Mouse (Mus musculus): ENCODE measurements around the gene Gdap2.

Gdap2 gene

DNA sequence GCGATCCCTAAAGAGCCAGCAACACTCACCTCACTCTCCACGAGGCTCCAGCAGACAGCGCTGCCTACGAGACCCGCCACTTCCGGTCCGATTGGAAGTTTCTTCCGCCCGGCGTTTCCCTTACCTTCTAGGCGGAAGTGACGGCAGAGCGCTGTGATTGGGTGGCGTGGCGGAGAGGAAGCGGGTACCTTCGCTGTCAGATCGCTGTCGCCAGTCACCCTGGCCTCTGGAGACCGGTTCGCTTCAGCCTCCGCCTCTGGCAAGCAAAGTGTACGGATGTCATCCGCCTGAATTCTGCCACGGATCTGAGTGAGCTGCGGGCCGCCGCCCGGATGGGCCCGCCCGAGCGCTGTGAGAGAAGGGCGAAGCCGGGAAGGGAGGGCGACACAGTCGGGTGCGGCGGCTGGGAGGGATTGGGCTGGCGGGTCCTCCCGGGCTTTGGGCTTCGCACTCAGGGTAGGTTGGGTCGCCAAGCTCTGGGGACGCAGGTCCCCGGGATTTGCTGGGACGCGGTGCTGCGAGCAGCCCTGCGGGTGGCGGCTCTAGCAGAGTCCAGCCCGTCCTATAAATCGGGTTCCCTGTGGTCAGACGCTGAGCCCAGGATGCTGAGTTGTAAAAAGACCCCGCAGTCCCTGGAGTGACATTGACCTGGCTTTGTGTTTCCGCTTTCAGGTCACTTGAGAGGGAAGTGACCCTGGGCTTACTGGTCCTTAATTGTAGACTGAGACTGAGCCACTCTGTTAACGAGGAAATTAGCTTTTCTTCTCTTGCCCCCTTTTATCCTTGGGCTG is at the start of gene Gdap2, which contains the start of gene Wdr3:
Gene Gdap2, plus strand, starts transcription at position 67 of the 791 bp plus-strand sequence.
Gene Wdr3, minus strand, starts transcription at position 93 of the 791 bp plus-strand sequence.
- peak; percentile 96 for DNase-seq (ENCODE audit: low read depth, low spot score)
- H3K27me3 ChIP-seq (ENCODE audit: control insufficient read depth, insufficient read depth, low read length, poor library complexity, severe bottlenecking) = no peaks in the 10 kb centered on the region
- peaks cover 3% of the 10 kb centered on the region for H3K36me3 ChIP-seq (ENCODE audit: control insufficient read depth, insufficient read depth, low read length, poor library complexity, severe bottlenecking)

DNA sequence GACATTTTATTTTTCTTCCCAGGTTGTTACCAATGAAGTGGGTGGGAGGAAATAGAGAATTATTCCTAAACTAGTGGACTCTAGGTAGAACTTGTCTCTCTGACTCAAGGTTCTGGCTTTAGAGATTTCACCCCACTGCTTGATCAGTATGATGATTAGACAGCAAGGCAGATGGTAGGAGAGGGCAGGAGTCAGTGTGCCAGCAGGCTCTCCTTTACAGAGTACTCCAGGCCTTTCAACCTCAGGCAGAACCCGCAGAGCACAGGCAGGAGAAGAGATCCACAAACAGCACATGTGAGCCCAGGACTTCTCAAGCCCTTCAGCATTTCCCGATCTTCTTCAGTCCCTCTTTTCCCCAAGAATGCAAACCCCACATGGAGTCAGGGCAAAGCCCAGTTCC is 43.5 kb upstream of the Gdap2 start:
- DNase-seq (ENCODE audit: low read depth, low spot score) = no peak
- H3K27me3 ChIP-seq (ENCODE audit: control insufficient read depth, insufficient read depth, low read length, poor library complexity, severe bottlenecking) = no peaks in the 10 kb centered on the region
- no peaks in the 10 kb centered on the region for H3K36me3 ChIP-seq (ENCODE audit: control insufficient read depth, insufficient read depth, low read length, poor library complexity, severe bottlenecking)

DNA sequence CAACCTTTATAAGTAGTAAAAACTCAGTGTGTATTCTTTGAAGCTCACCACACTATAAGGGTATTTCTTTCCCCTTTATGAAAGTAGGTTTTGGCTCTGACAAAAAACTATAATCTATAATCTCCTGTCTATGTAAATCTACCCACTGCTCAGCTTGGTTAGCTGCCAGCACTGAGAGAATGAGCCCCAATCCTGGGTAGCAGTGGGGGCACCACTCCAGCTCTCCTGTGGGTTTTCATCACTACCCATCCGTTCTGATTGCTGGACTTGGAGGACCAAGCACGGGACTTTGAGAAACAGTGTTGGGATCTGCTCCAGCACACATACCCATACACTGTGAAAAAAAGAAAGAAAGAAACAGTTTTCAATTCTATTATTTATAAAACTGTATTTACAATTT is 40.2 kb upstream of the Gdap2 start:
- no peak for DNase-seq (ENCODE audit: low read depth, low spot score)
- H3K36me3 ChIP-seq (ENCODE audit: control insufficient read depth, insufficient read depth, low read length, poor library complexity, severe bottlenecking) = no peaks in the 10 kb centered on the region
- H3K27me3 ChIP-seq (ENCODE audit: control insufficient read depth, insufficient read depth, low read length, poor library complexity, severe bottlenecking) = no peaks in the 10 kb centered on the region

DNA sequence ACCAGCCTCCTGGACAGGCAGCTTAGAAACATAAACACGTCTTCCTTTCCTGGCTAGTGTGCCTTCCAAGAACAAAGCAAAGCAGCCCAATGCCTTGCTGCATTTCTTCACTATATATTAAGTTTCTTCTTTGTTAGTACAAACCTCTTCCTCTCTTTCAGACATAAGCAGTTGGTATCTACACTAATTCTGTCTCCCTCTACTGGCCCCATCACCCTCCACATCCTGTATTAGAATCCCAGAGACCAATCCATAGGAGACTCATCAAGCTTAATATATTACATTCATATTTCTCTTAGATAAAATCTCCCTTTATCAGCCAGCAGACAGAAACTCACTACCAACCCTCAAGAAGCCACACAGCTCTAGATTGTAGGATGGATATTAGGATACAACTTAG is 39.7 kb upstream of the Gdap2 start:
- DNase-seq (ENCODE audit: low read depth, low spot score) = no peak
- Histone ChIP-seq H3K36me3 (ENCODE audit: control insufficient read depth, insufficient read depth, low read length, poor library complexity, severe bottlenecking) (no peaks in the 10 kb centered on the region), H3K27me3 (ENCODE audit: control insufficient read depth, insufficient read depth, low read length, poor library complexity, severe bottlenecking) (no peaks in the 10 kb centered on the region)

DNA sequence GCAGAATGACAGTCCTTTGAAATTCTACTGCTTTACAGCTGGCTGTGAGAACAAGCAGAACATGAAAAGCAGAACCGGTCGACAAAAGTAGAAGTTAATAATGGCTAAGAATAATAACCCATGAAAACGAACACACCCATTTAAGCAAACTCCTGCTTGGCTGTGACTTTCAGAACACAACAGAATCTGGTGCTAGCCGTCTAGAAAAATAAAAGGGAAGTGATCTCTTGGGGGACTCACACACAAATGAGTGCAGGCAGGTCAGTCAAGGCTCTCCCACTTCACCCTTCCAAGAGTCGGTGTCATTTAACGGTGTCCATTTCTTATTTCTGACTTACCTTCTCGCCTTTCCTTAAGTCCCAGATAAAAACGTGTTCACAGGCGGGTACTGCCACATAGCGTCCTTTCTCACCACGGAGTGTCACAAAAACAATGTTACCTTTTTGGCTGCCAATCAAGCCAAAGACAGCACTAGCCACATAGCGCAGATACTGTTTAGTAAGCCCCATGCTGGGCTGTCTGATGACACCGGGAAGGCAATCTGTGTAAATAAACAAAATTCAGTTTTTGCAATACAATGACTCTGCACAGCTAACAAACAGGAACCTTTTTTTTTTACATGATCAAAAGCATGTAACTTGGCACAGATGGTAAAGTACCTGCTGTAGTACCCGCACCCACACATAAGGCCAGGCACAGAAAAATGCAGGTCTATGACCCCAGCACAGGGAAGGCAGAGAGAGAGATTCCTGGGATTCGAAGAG is 1.3 kb upstream of the Gdap2 start:
- H3K36me3 ChIP-seq (ENCODE audit: control insufficient read depth, insufficient read depth, low read length, poor library complexity, severe bottlenecking) = peaks cover 8% of the 10 kb centered on the region
- DNase-seq (ENCODE audit: low read depth, low spot score) = peak; percentile 34
- no peaks in the 10 kb centered on the region for H3K27me3 ChIP-seq (ENCODE audit: control insufficient read depth, insufficient read depth, low read length, poor library complexity, severe bottlenecking)

DNA sequence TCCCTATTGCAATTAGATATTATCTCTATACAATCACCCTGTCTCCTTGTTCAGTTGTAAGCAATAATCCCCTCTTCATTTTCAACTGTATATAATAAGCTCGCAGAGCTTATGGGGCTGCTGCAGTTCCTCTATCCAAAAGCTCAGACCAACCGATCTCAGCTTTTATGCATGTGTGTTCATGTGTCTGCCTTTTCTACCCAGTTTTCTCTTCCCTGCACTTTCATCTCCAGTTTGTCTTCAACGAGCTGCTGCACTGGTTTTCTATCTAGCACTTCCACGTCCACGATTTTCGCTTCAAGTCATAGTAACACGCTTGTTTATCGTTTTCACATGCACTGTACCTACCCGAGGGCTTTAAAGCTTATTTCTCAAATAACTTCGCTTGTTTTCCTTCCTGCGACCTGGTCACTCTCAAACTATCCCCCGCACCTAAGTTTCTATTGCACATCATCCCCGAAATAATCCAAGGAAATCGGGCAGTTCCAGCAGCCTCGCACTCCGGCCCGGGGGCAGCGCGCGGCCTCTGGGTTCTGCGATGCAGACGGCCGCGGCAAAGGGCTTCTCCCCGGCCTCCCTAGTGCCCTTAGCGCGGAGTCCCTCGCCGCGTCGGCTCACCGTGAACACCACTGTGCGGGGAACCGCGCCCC is 391 bp upstream of the Gdap2 start:
- peak; percentile 9 for DNase-seq (ENCODE audit: low read depth, low spot score)
- Histone ChIP-seq H3K36me3 (ENCODE audit: control insufficient read depth, insufficient read depth, low read length, poor library complexity, severe bottlenecking) (peaks cover 2% of the 10 kb centered on the region), H3K27me3 (ENCODE audit: control insufficient read depth, insufficient read depth, low read length, poor library complexity, severe bottlenecking) (no peaks in the 10 kb centered on the region)

DNA sequence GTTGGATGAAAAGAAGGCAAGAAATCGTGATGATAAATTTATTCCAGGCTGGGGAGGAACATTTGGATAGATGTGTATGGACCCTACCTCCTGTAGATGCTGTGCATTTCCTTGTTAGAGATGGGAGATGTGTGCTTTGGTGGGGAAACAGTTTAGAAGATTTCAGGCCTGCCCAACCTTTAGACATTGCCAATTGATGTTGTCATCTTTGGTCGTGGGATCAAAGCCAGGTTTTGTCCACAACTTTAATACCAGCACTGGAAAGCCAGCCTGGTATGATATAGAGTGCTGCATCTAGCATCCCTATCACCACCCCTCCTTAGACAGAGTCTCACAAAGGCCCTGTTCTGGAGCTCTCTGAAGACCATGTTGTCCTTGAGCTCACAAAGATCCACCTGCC is 1.4 kb downstream of the Gdap2 start:
- DNase-seq (ENCODE audit: low read depth, low spot score) = no peak
- peaks cover 2% of the 10 kb centered on the region; the same call in 1 of the 2 replicates for H3K36me3 ChIP-seq (ENCODE audit: control insufficient read depth, insufficient read depth, low read length, poor library complexity, severe bottlenecking)
- no peaks in the 10 kb centered on the region for H3K27me3 ChIP-seq (ENCODE audit: control insufficient read depth, insufficient read depth, low read length, poor library complexity, severe bottlenecking)

DNA sequence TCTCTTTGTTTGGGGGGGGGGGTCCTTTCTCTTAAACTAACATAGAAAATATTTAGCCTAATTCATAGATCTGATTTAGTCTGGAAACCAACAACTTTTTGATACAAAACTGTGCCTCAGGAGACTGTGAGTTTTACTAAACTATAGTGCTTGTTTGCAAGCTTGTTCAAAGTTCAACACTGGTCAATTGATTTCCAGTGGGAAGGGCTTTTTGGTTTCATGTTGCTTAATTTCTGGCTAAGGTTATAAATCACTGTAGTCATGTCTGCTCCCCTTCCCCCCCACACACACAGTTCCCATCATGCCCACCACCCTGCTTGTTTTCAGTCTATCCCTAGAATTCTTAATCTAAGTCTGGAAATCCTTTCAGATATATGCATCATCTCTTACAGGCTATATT is 2.8 kb downstream of the Gdap2 start:
- 0 out of 2 replicates have a peak, but pooled peaks cover 3% of the 10 kb centered on the region for H3K36me3 ChIP-seq (ENCODE audit: control insufficient read depth, insufficient read depth, low read length, poor library complexity, severe bottlenecking)
- no peaks in the 10 kb centered on the region for H3K27me3 ChIP-seq (ENCODE audit: control insufficient read depth, insufficient read depth, low read length, poor library complexity, severe bottlenecking)
- DNase-seq (ENCODE audit: low read depth, low spot score) = no peak

DNA sequence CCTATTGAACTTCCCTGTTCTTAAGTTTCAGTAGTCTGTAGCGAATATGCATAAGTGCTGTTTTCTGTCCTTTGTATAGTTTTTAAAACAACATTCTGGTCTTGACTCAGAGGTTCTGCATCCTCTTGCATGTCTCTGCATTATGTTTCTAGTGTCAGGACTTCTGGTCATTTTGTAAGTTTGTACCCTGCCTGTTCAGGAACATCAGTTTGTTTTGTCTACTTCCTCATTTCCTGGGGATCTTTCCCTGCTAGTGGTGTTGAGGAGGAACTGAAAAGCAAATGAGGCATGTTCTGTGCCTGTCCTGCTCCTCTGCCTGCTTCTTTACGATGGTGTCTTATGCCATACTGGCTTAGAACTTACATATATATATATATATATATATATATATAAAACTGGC is 13.8 kb downstream of the Gdap2 start:
- DNase-seq (ENCODE audit: low read depth, low spot score) = peak; percentile 40
- Histone ChIP-seq H3K36me3 (ENCODE audit: control insufficient read depth, insufficient read depth, low read length, poor library complexity, severe bottlenecking) (peaks cover 24% of the 10 kb centered on the region), H3K27me3 (ENCODE audit: control insufficient read depth, insufficient read depth, low read length, poor library complexity, severe bottlenecking) (no peaks in the 10 kb centered on the region)

DNA sequence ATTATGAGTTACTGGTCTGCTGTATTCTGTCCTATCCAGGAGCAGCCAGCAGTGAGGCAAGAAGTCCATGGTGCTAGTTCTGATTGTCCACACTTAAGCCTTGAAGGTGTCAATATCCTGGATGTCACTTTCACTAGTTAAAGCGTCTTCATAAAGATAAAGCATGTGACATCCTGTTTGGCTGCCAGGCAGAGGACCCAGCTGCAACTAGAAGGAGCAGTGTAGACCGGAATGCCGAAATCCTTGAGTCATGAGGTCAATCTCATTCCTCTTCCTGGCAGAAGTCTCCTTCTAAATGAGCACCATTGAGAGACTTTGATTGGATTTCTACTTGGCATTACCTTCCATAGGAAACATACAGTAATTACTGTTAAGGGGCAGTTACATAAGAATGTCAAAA is 18.3 kb downstream of the Gdap2 start:
- Histone ChIP-seq H3K36me3 (ENCODE audit: control insufficient read depth, insufficient read depth, low read length, poor library complexity, severe bottlenecking) (peaks cover 16% of the 10 kb centered on the region), H3K27me3 (ENCODE audit: control insufficient read depth, insufficient read depth, low read length, poor library complexity, severe bottlenecking) (no peaks in the 10 kb centered on the region)
- DNase-seq (ENCODE audit: low read depth, low spot score) = no peak

DNA sequence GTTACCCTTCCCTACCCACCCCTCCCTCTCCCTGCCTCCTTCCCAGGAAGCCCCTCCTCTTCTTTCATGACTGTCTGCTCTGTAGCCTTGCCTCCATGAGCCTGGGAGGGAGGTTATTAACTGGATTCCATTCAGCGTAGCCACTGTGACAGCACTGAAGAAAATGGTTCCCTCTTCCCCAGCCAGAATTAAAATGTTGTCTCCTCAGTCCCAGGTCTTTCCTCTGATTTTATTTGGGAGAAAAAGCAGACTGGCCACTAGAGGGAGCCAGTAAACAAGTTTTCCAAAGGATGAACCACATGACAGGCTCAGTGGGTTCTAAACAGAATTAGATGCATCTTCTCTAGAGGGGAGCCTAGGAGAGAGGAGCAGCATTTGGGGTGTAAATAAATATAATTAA is 27.3 kb downstream of the Gdap2 start:
- Histone ChIP-seq H3K36me3 (ENCODE audit: control insufficient read depth, insufficient read depth, low read length, poor library complexity, severe bottlenecking) (peaks cover 22% of the 10 kb centered on the region), H3K27me3 (ENCODE audit: control insufficient read depth, insufficient read depth, low read length, poor library complexity, severe bottlenecking) (no peaks in the 10 kb centered on the region)
- DNase-seq (ENCODE audit: low read depth, low spot score) = peak; percentile 57

DNA sequence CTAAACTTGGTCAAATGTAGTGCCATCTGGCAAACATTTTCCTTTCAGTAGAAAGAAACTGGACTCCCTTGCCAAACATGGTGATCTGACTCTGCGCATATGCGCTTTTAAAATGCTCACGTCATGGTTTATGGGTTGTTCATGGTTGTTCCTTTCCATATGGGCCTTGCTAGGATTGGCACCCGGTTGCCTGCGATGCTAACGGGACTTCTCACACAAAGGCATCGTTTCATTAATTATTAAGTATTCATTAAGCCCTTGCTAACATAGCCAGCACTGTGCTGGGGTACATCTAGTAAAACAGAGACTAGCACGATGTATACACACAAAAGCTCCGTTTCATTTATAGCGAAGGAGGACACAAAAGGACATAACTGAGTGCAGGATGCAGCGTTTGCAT is 27.7 kb downstream of the Gdap2 start:
- DNase-seq (ENCODE audit: low read depth, low spot score) = no peak

DNA sequence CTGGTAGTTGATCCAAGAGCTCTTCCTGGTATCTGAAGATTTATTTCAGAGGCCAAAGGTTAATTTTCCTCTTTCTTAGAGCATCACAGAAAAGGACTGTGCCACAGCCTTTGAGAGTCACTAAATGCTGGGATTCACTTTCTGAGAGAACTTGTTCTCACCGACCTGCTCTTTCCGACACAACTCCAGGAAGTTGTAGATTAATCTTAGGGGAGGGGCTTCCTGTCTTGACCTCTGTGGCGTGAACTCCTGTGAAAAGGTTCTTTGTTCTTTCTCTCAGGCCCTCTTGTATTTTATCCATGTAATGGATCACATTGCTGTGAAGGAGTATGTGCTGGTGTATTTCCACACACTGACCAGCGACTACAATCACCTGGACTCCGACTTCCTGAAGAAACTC is 32.0 kb downstream of the Gdap2 start:
- H3K36me3 ChIP-seq (ENCODE audit: control insufficient read depth, insufficient read depth, low read length, poor library complexity, severe bottlenecking) = peaks cover 12% of the 10 kb centered on the region
- H3K27me3 ChIP-seq (ENCODE audit: control insufficient read depth, insufficient read depth, low read length, poor library complexity, severe bottlenecking) = no peaks in the 10 kb centered on the region
- DNase-seq (ENCODE audit: low read depth, low spot score) = no peak

More for the DNA sequence above, 27.7 kb downstream of the Gdap2 start:
- peaks cover 19% of the 10 kb centered on the region for H3K36me3 ChIP-seq (ENCODE audit: control insufficient read depth, insufficient read depth, low read length, poor library complexity, severe bottlenecking)
- no peaks in the 10 kb centered on the region for H3K27me3 ChIP-seq (ENCODE audit: control insufficient read depth, insufficient read depth, low read length, poor library complexity, severe bottlenecking)

DNA sequence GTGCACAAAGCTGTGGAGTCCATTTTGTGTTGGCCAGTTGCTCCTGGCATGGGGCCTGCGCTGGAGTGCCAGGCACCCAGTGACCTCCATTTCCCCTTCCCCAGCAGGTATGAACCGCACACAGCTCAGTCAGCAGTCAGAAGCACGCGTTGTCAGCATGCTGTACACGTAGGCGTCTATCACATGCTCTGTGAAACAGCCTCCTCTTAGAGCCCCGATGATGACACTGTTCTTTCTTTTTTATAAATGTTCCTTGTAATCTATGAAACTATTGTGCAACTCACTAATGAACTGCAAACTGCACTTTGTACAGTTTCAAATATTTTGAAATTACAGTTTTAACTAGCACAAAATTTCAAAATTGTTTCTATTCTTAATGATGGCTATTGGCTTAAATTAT is 39.4 kb downstream of the Gdap2 start:
- no peaks in the 10 kb centered on the region for H3K27me3 ChIP-seq (ENCODE audit: control insufficient read depth, insufficient read depth, low read length, poor library complexity, severe bottlenecking)
- no peak for DNase-seq (ENCODE audit: low read depth, low spot score)
- H3K36me3 ChIP-seq (ENCODE audit: control insufficient read depth, insufficient read depth, low read length, poor library complexity, severe bottlenecking) = peaks cover 10% of the 10 kb centered on the region

DNA sequence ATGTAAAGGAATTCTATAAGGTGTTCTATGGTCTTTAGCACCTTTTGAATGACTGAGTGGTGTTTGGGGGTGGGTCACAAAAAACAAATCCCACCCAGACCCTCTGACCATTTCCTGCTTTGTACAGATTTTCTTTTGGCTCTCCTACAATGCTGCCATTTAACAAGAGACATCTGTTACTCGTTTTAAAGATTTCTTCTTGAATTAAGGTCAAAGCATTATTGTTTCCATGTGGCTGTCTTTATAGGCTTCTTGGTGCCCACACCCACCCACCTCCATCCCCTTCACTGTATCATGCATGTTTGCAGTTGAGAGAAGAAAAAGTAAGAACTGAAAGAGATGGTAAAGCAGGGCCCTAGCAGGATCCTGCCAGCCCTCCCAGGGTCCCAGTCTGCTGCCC is 44.8 kb downstream of the Gdap2 start:
- Histone ChIP-seq H3K36me3 (ENCODE audit: control insufficient read depth, insufficient read depth, low read length, poor library complexity, severe bottlenecking) (peaks cover 8% of the 10 kb centered on the region), H3K27me3 (ENCODE audit: control insufficient read depth, insufficient read depth, low read length, poor library complexity, severe bottlenecking) (no peaks in the 10 kb centered on the region)
- no peak for DNase-seq (ENCODE audit: low read depth, low spot score)
